Mouse (Mus musculus): ENCODE data around the gene Scrn1. TPM values are rescaled to one million over a fixed set of nuclear protein-coding genes. Genes with fewer than 3 reads are reported as not detected.

Scrn1 gene
- polyA plus RNA-seq, 1 experiment from 2014 or later: 12.3 TPM

- Histone ChIP-seq H3K4me2 (replicated peaks; ENCODE audit: low read depth, low read length) (no peak overlapping the region), H3K9ac (replicated peaks; ENCODE audit: low read depth, low read length) (no peak overlapping the region), H3K36me3 (ENCODE audit: control insufficient read depth, insufficient read depth, low read length) (no peaks in the 10 kb centered on the region), H3K4me3 (ENCODE audit: low read depth, low read length) (no peak overlapping the region), H3K27ac (ENCODE audit: low read length) (no peak overlapping the region), H3K27me3 (ENCODE audit: control insufficient read depth, insufficient read depth, low read length) (no peaks in the 10 kb centered on the region), H3K4me1 (ENCODE audit: control insufficient read depth, insufficient read depth, low read length) (no peaks in the 10 kb centered on the region), H3K9me3 (ENCODE audit: control insufficient read depth, low read depth, low read length) (no peaks in the 10 kb centered on the region)
- ATAC-seq (ENCODE audit: insufficient number of reproducible peaks, insufficient read depth, low FRiP score, low read depth): no peak
- WGBS: 58% methylated on average over 7 of the region's 7 CpGs
Observed at GRCm38 (mm10) chr6:54558466-54558865, 7.8 kb downstream of the Scrn1 start.

DNA sequence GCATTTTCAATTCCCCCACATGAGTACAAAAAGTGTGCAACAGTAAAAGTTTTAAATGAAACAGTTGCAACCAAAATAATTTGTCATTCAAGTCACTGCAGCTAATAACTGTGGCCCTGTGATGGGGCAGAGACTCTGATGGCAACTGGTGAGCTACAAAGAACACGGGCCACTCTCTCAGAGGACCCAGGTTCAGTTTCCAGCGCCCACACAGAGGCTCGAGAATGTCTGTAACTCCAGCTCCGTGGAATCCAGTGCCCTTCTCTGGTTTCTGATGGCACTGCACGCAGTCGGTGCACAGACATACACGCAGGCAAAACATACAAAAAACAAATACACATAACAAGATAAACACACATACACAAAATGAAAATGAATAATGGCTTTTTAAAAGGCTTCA, 8.6 kb downstream of the Scrn1 start:
- H3K9ac ChIP-seq (replicated peaks; ENCODE audit: low read depth, low read length): no peak overlapping the region
- no peaks in the 10 kb centered on the region for H3K27me3 ChIP-seq (ENCODE audit: control insufficient read depth, insufficient read depth, low read length)
- H3K4me2 ChIP-seq (replicated peaks; ENCODE audit: low read depth, low read length): no peak overlapping the region
- H3K9me3 ChIP-seq (ENCODE audit: control insufficient read depth, low read depth, low read length): no peaks in the 10 kb centered on the region
- H3K36me3 ChIP-seq (ENCODE audit: control insufficient read depth, insufficient read depth, low read length): no peaks in the 10 kb centered on the region
- 90% methylated on average over 7 of the region's 7 CpGs for WGBS
- no peak overlapping the region for H3K27ac ChIP-seq (ENCODE audit: low read length)
- ATAC-seq (ENCODE audit: insufficient number of reproducible peaks, insufficient read depth, low FRiP score, low read depth): no peak
- H3K4me3 ChIP-seq (ENCODE audit: low read depth, low read length): no peak overlapping the region
- H3K4me1 ChIP-seq (ENCODE audit: control insufficient read depth, insufficient read depth, low read length): no peaks in the 10 kb centered on the region

DNA sequence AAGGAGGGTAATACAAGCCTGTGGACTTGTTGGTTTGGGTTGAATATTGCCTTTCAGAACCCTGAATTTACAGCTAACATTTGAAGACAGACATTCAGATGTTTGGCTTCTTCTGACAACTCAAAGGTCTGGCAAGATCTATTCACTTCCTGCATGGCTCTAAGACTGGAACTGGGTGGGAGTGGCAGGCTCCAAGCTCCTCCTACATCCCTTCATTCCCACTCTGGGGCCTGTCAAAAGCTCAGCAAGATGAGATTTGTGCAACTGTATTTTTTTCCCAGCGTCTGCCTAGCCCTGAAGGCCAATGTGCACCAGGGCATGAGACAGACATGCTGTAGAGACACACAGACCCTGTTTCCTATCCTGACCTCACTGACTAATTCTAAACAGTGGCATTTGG, 10.5 kb downstream of the Scrn1 start:
- H3K4me3 ChIP-seq (ENCODE audit: low read depth, low read length): no peak overlapping the region
- no peaks in the 10 kb centered on the region for H3K9me3 ChIP-seq (ENCODE audit: control insufficient read depth, low read depth, low read length)
- H3K4me1 ChIP-seq (ENCODE audit: control insufficient read depth, insufficient read depth, low read length): no peaks in the 10 kb centered on the region
- no peaks in the 10 kb centered on the region for H3K27me3 ChIP-seq (ENCODE audit: control insufficient read depth, insufficient read depth, low read length)
- 52% methylated on average over 1 of the region's 1 CpGs for WGBS
- no peaks in the 10 kb centered on the region for H3K36me3 ChIP-seq (ENCODE audit: control insufficient read depth, insufficient read depth, low read length)
- no peak overlapping the region for H3K27ac ChIP-seq (ENCODE audit: low read length)
- H3K9ac ChIP-seq (replicated peaks; ENCODE audit: low read depth, low read length): no peak overlapping the region
- no peak for ATAC-seq (ENCODE audit: insufficient number of reproducible peaks, insufficient read depth, low FRiP score, low read depth)
- no peak overlapping the region for H3K4me2 ChIP-seq (replicated peaks; ENCODE audit: low read depth, low read length)

DNA sequence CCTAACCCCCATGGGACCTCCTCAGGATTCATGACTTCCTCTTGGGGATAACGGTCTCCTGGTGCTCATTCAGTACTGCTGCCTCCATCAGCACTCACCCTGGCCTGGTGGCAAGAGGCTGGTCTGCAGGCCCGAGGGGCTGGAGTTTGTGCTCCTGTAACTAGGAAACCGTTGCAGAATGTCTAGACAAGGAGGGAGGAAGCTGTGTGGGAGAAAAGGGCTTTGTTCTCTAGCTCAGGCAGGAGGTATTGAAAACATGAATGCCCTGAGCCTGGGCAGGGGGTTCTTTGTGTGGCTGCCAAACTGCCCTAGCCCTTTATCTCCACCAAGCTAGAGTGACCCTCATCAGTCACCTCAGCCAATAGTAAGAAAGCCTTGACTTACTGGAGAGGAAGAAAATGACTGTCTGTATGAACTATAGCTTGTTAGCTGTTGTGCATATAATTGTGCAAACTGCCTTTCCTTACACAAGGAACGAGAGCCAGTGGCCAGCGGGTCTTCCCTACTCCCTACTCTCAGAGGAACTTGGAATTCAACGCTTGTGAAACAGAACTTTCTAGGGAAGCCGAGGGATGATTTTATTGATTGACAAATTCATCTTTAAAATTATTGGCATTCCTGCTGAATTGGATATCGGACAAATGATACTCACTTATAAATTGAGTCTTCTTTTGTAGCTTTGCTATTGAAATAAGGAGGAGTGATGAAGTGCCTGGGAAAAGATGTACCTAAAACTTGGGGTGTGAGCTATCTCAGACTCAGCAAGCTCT, 11.8 kb downstream of the Scrn1 start:
- ATAC-seq (ENCODE audit: insufficient number of reproducible peaks, insufficient read depth, low FRiP score, low read depth): no peak
- H3K27ac ChIP-seq (ENCODE audit: low read length): no peak overlapping the region
- H3K36me3 ChIP-seq (ENCODE audit: control insufficient read depth, insufficient read depth, low read length): no peaks in the 10 kb centered on the region
- H3K4me3 ChIP-seq (ENCODE audit: low read depth, low read length): no peak overlapping the region
- H3K9me3 ChIP-seq (ENCODE audit: control insufficient read depth, low read depth, low read length): no peaks in the 10 kb centered on the region
- WGBS: 57% methylated on average over 8 of the region's 8 CpGs
- H3K4me2 ChIP-seq (replicated peaks; ENCODE audit: low read depth, low read length): no peak overlapping the region
- H3K4me1 ChIP-seq (ENCODE audit: control insufficient read depth, insufficient read depth, low read length): no peaks in the 10 kb centered on the region
- no peak overlapping the region for H3K9ac ChIP-seq (replicated peaks; ENCODE audit: low read depth, low read length)
- H3K27me3 ChIP-seq (ENCODE audit: control insufficient read depth, insufficient read depth, low read length): no peaks in the 10 kb centered on the region

GRCm38 (mm10) chr6:54553632-54554031, 12.7 kb downstream of the Scrn1 start:
- H3K4me3 ChIP-seq (ENCODE audit: low read depth, low read length): no peak overlapping the region
- WGBS: 90% methylated on average over 2 of the region's 2 CpGs
- no peak overlapping the region for H3K4me2 ChIP-seq (replicated peaks; ENCODE audit: low read depth, low read length)
- H3K9ac ChIP-seq (replicated peaks; ENCODE audit: low read depth, low read length): no peak overlapping the region
- H3K4me1 ChIP-seq (ENCODE audit: control insufficient read depth, insufficient read depth, low read length): no peaks in the 10 kb centered on the region; the same call in 1 of the 2 replicates
- no peaks in the 10 kb centered on the region for H3K27me3 ChIP-seq (ENCODE audit: control insufficient read depth, insufficient read depth, low read length)
- H3K27ac ChIP-seq (ENCODE audit: low read length): no peak overlapping the region
- ATAC-seq (ENCODE audit: insufficient number of reproducible peaks, insufficient read depth, low FRiP score, low read depth): no peak
- no peaks in the 10 kb centered on the region for H3K9me3 ChIP-seq (ENCODE audit: control insufficient read depth, low read depth, low read length)
- H3K36me3 ChIP-seq (ENCODE audit: control insufficient read depth, insufficient read depth, low read length): no peaks in the 10 kb centered on the region

DNA sequence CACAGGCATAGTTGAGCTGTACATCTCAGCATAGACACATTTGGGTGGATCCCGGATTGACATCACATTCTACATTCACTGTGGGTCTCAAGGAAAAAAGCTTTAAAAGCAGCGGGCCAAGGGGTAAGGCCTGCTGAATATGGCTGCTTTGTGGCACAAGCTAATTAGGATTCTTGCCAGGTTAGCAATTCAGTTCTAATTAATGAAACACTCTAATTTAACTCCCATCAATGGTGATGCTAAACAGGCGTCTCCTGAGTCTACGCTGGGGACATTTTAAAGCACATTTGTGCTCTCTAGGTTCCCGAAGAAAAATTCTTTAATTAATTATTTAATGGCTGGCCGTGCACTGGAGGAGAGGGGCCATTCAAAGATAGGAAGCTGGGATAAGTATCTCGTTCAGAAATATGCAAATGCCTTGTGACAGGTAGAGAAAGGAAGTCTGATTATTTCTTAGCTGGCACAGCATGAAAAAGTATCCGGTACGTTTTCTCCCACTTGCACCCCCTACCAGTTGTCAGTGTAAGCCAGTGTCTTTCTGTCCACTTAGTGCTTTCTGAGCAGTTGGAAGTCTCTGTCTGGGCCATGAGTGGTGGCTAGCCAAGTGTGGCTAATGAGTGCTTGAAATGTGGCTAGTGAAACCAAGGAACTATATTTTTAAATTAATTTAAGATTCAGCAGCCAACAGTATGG, 13.4 kb downstream of the Scrn1 start:
- Histone ChIP-seq H3K4me1 (ENCODE audit: control insufficient read depth, insufficient read depth, low read length) (peaks cover 5% of the 10 kb centered on the region; the same call in 1 of the 2 replicates), H3K36me3 (ENCODE audit: control insufficient read depth, insufficient read depth, low read length) (no peaks in the 10 kb centered on the region), H3K9me3 (ENCODE audit: control insufficient read depth, low read depth, low read length) (no peaks in the 10 kb centered on the region), H3K27ac (ENCODE audit: low read length) (no peak overlapping the region), H3K4me2 (replicated peaks; ENCODE audit: low read depth, low read length) (no peak overlapping the region), H3K9ac (replicated peaks; ENCODE audit: low read depth, low read length) (no peak overlapping the region), H3K4me3 (ENCODE audit: low read depth, low read length) (no peak overlapping the region), H3K27me3 (ENCODE audit: control insufficient read depth, insufficient read depth, low read length) (no peaks in the 10 kb centered on the region)
- ATAC-seq (ENCODE audit: insufficient number of reproducible peaks, insufficient read depth, low FRiP score, low read depth): no peak
- WGBS: 83% methylated on average over 9 of the region's 9 CpGs

DNA sequence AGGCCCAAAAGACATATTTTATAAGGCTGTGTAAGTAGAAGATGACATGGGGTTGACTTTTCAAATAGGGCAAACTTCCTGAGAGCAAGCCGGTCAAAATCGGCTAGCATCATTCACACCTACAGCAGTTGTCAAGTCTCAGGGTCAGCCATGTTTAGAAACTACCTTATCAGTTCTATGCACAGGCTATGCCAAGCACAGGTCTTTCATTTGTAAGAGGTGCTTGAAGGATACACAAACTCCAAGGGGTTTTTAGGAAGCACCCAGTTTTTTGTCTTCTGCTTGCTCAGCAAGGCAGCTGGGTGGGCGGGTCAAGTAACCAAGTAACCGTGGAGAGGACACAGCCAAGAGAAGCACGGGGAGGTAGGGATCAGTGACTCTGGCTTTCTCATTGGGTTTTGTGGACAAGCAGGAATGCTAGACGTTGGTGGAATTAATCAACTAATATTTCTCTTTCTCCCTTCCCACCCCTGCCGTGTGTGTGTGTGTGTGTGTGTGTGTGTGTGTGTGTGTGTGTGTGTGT, 15.4 kb downstream of the Scrn1 start:
- H3K4me2 ChIP-seq (replicated peaks; ENCODE audit: low read depth, low read length): no peak overlapping the region
- 37% methylated on average over 7 of the region's 7 CpGs for WGBS
- no peaks in the 10 kb centered on the region for H3K36me3 ChIP-seq (ENCODE audit: control insufficient read depth, insufficient read depth, low read length)
- H3K27me3 ChIP-seq (ENCODE audit: control insufficient read depth, insufficient read depth, low read length): no peaks in the 10 kb centered on the region
- peaks cover 5% of the 10 kb centered on the region; the same call in 1 of the 2 replicates for H3K4me1 ChIP-seq (ENCODE audit: control insufficient read depth, insufficient read depth, low read length)
- H3K27ac ChIP-seq (ENCODE audit: low read length): no peak overlapping the region
- H3K9me3 ChIP-seq (ENCODE audit: control insufficient read depth, low read depth, low read length): no peaks in the 10 kb centered on the region
- ATAC-seq (ENCODE audit: insufficient number of reproducible peaks, insufficient read depth, low FRiP score, low read depth): no peak
- no peak overlapping the region for H3K9ac ChIP-seq (replicated peaks; ENCODE audit: low read depth, low read length)
- no peak overlapping the region for H3K4me3 ChIP-seq (ENCODE audit: low read depth, low read length)

DNA sequence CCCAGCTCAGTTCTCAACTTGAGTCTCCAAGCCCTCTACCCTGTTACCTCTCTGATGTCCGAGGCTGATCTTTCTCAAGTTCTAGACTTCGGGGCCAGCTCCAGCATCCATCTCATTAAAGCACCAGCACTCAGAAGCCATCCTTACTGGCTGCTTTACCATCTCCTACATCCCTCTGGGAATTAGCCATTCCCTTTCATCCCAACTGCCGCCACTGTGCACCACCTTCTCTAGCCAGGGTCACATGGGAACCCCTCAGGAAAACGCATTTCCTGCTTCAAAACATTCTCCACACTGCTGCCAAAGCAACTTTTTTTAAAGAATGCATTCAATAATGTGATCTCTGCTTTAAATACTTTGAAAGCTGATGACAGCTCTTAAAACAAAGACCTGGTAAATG, 17.0 kb downstream of the Scrn1 start:
- H3K27ac ChIP-seq (ENCODE audit: low read length): no peak overlapping the region
- 64% methylated on average over 4 of the region's 4 CpGs for WGBS
- H3K4me2 ChIP-seq (replicated peaks; ENCODE audit: low read depth, low read length): no peak overlapping the region
- H3K9ac ChIP-seq (replicated peaks; ENCODE audit: low read depth, low read length): no peak overlapping the region
- no peaks in the 10 kb centered on the region for H3K27me3 ChIP-seq (ENCODE audit: control insufficient read depth, insufficient read depth, low read length)
- H3K9me3 ChIP-seq (ENCODE audit: control insufficient read depth, low read depth, low read length): no peaks in the 10 kb centered on the region
- H3K36me3 ChIP-seq (ENCODE audit: control insufficient read depth, insufficient read depth, low read length): no peaks in the 10 kb centered on the region
- no peak for ATAC-seq (ENCODE audit: insufficient number of reproducible peaks, insufficient read depth, low FRiP score, low read depth)
- H3K4me1 ChIP-seq (ENCODE audit: control insufficient read depth, insufficient read depth, low read length): peaks cover 5% of the 10 kb centered on the region; the same call in 1 of the 2 replicates
- H3K4me3 ChIP-seq (ENCODE audit: low read depth, low read length): no peak overlapping the region

Measured in stomach, embryonic 14.5 days (tissue).